Mouse (Mus musculus) midbrain, postnatal 0 days (tissue): ENCODE data around the gene Gm9. TPM values are rescaled to one million over a fixed set of nuclear protein-coding genes. Genes with fewer than 3 reads are reported as not detected.
A peak's percentile ranks its signal among the peaks of the same experiment; 100 is the strongest.
"Not testable (repeated sequence)": the region's sequence is repeated elsewhere in the genome, so short reads cannot be mapped to it uniquely, and the experiment has no call there.

Experiments
- ATAC-seq: fragments of 200-750 bp; cut with Nextera tagmentation; 2 replicates; pipeline ENCODE4 v1.8.0; 2017; ENCODE audit warnings: moderate number of reproducible peaks, mild to moderate bottlenecking, moderate TSS enrichment, moderate library complexity; ENCODE audit not compliant: low FRiP score
- DNase-seq: peaks from one replicate; pipeline ENCODE4 v3.0.0-alpha.2; 2015; ENCODE audit warnings: low spot score
- H3K27ac ChIP-seq: fragments of 300-500 bp; sonication (generic); 2 replicates; pipeline ENCODE4 v1.5.1; 2014; ENCODE audit warnings: low read depth, mild to moderate bottlenecking, low read length, mixed read lengths
- H3K27me3 ChIP-seq: fragments of 300-500 bp; sonication (generic); 2 replicates; pipeline ENCODE4 v1.6.1; 2014; ENCODE audit warnings: low read length, control low read depth, mixed read lengths; ENCODE audit not compliant: insufficient read depth
- H3K36me3 ChIP-seq: fragments of 300-500 bp; sonication (generic); 2 replicates; pipeline ENCODE4 v1.6.1; 2014; ENCODE audit warnings: low read length, control low read depth, mixed read lengths; ENCODE audit not compliant: insufficient read depth
- H3K4me1 ChIP-seq: fragments of 300-500 bp; sonication (generic); 2 replicates; pipeline ENCODE4 v1.6.1; 2014; ENCODE audit warnings: mild to moderate bottlenecking, control low read depth, antibody characterized with exemption, low read length, mixed read lengths; ENCODE audit not compliant: insufficient read depth
- H3K4me2 ChIP-seq: fragments of 300-500 bp; sonication (generic); 2 replicates; pipeline ENCODE4 v1.6.1; 2014; ENCODE audit warnings: low read depth, mild to moderate bottlenecking, low read length, mixed read lengths; ENCODE audit not compliant: poor library complexity, severe bottlenecking
- H3K4me3 ChIP-seq: fragments of 300-500 bp; sonication (generic); 2 replicates; pipeline ENCODE4 v1.5.1; 2014; ENCODE audit warnings: low read depth, mild to moderate bottlenecking, low read length, moderate library complexity
- H3K9ac ChIP-seq: fragments of 300-500 bp; sonication (generic); replicated peaks from 2 replicates; pipeline ENCODE4 v1.6.1; 2014; ENCODE audit warnings: mild to moderate bottlenecking, low read length, moderate library complexity, mixed read lengths; ENCODE audit not compliant: poor library complexity, severe bottlenecking
- H3K9me3 ChIP-seq: fragments of 300-500 bp; sonication (generic); 2 replicates; pipeline ENCODE4 v1.6.1; 2016; ENCODE audit warnings: low read length, control low read depth
- CTCF ChIP-seq: IDR thresholded peaks from 2 replicates; pipeline ENCODE4 v1.5.1; 2016; ENCODE audit warnings: antibody characterized with exemption, mild to moderate bottlenecking
- WGBS: fragments of 180-500 bp; shearing (Covaris S2); extraction: QIAGEN DNeasy Blood & Tissue Kit; methylation state at CpG from one replicate; pipeline ENCODE4 v1.1.7; 2014; 5-methylcytosine and 5-hydroxymethylcytosine counted together
- polyA plus RNA-seq: library from polyadenylated mRNA; unstranded; fragments of >200 nt; fragmentation: Nextera tagmentation; extraction: Ambion mirVana; gene quantifications from 2 replicates; pipeline ENCODE4 v1.2.1, GENCODE M21; 2015
- total RNA-seq: library from RNA; depleted of rRNA; stranded (reverse); fragments of >200 nt; gene quantifications from 2 replicates; pipeline ENCODE4 v1.2.3, GENCODE M21; 2014

Gm9 gene
- total and polyA plus RNA-seq, 2 experiments from 2014 or later, result not detected

GRCm38 (mm10) chrX:37191105-37191743 is 19.6 kb downstream of the Gm9 start, which contains the start of the genes Ndufa1 and Rnf113a1:
Ndufa1 (minus strand) TSS chrX:37191163.
Rnf113a1 (plus strand) TSS chrX:37191245.
- ATAC-seq, result peak; percentile 91
- Histone ChIP-seq H3K4me3 (peak within 1 kb of the TSS; percentile 43), H3K4me1 (no peaks in the 10 kb centered on the region), H3K4me2 (peak within 1 kb of the TSS; percentile 51), H3K27ac (peak within 1 kb of the TSS; percentile 73), H3K9ac (peak within 1 kb of the TSS; percentile 60), H3K36me3 (no peaks in the 10 kb centered on the region), H3K9me3 (no peaks in the 10 kb centered on the region), H3K27me3 (no peaks in the 10 kb centered on the region)
- 28% methylated on average over 62 of the region's 63 CpGs for WGBS
- DNase-seq, result peak; percentile 83
- no peak for TF ChIP-seq CTCF

- H3K9me3 ChIP-seq, result no peaks in the 10 kb centered on the region
- no peaks in the 10 kb centered on the region for H3K4me1 ChIP-seq
- no peaks in the 10 kb centered on the region for H3K36me3 ChIP-seq
- no peak for DNase-seq
- H3K27ac ChIP-seq, result peak overlapping the region; percentile 73
- peak overlapping the region; percentile 60 for H3K9ac ChIP-seq
- H3K4me2 ChIP-seq, result peak overlapping the region; percentile 51
- WGBS, result 26% methylated on average over 20 of the region's 20 CpGs
- no peak for TF ChIP-seq CTCF
- peak overlapping the region; percentile 43 for H3K4me3 ChIP-seq
- H3K27me3 ChIP-seq, result no peaks in the 10 kb centered on the region
- ATAC-seq, result peak; percentile 75
These were observed 20.1 kb downstream of the Gm9 start for GRCm38 (mm10) chrX:37190755-37191104.

GRCm38 (mm10) chrX:37184401-37184800 is 26.4 kb downstream of the Gm9 start:
- WGBS, result 74% methylated on average over 6 of the region's 8 CpGs
- H3K9me3 ChIP-seq, H3K36me3 ChIP-seq, H3K9ac ChIP-seq, H3K27ac ChIP-seq, H3K4me2 ChIP-seq, H3K4me1 ChIP-seq, DNase-seq, H3K27me3 ChIP-seq, H3K4me3 ChIP-seq, ATAC-seq: not testable (repeated sequence)

- WGBS, result 44% methylated on average over 5 of the region's 5 CpGs
- no peak within 1 kb of the TSS for H3K9ac ChIP-seq
- H3K4me1 ChIP-seq, result no peaks in the 10 kb centered on the region
- no peaks in the 10 kb centered on the region for H3K9me3 ChIP-seq
- H3K36me3 ChIP-seq, result no peaks in the 10 kb centered on the region
- H3K4me3 ChIP-seq, result no peak within 1 kb of the TSS
- no peak for DNase-seq
- no peak for ATAC-seq
- TF ChIP-seq CTCF, result no peak
- H3K27me3 ChIP-seq, result no peaks in the 10 kb centered on the region
- no peak within 1 kb of the TSS for H3K4me2 ChIP-seq
- H3K27ac ChIP-seq, result no peak within 1 kb of the TSS
These were observed 42.1 kb downstream of the Gm9 start, which contains the start of gene Akap14 for GRCm38 (mm10) chrX:37168742-37169141. Akap14 (minus strand) TSS chrX:37168842.

GRCm38 (mm10) chrX:37167085-37167484 is 43.8 kb downstream of the Gm9 start:
- peak; percentile 73 for TF ChIP-seq CTCF
- Histone ChIP-seq H3K27me3 (no peaks in the 10 kb centered on the region), H3K27ac (no peak overlapping the region), H3K4me1 (no peaks in the 10 kb centered on the region), H3K9ac (no peak overlapping the region), H3K4me2 (no peak overlapping the region), H3K36me3 (no peaks in the 10 kb centered on the region), H3K9me3 (no peaks in the 10 kb centered on the region), H3K4me3 (no peak overlapping the region)
- WGBS, result 31% methylated on average over 3 of the region's 3 CpGs
- peak; percentile 54 for DNase-seq
- ATAC-seq, result no peak

GRCm38 (mm10) chrX:37163115-37163514 is 47.7 kb downstream of the Gm9 start:
- Histone ChIP-seq H3K9ac (no peak overlapping the region), H3K36me3 (no peaks in the 10 kb centered on the region), H3K4me3 (no peak overlapping the region), H3K9me3 (no peaks in the 10 kb centered on the region), H3K4me2 (no peak overlapping the region), H3K27ac (no peak overlapping the region), H3K4me1 (no peaks in the 10 kb centered on the region), H3K27me3 (no peaks in the 10 kb centered on the region)
- DNase-seq, result no peak
- no peak for ATAC-seq
- no peak for TF ChIP-seq CTCF
- WGBS, result 78% methylated on average over 18 of the region's 18 CpGs
